Mouse (Mus musculus): Measurements from ENCODE around the gene Psmc5.

Gene Psmc5

GRCm38 (mm10) chr11:106269060-106269431 lies 13.1 kb downstream of the Psmc5 start:
- no peak for DNase-seq (ENCODE audit: low spot score in 2 of 2)

GRCm38 (mm10) chr11:106271131-106271793 lies 15.3 kb downstream of the Psmc5 start:
- DNase-seq (ENCODE audit: low spot score in 2 of 2): no peak

- no peak for DNase-seq (ENCODE audit: low spot score in 2 of 2)
Measured at GRCm38 (mm10) chr11:106271794-106272643, 16.1 kb downstream of the Psmc5 start.

GRCm38 (mm10) chr11:106272644-106273310 lies 16.8 kb downstream of the Psmc5 start, which contains the start of gene Smarcd2:
TSS of gene Smarcd2 (minus strand) at chr11:106272972.
- DNase-seq (ENCODE audit: low spot score in 2 of 2): peak; percentile 99

GRCm38 (mm10) chr11:106273311-106273684 lies 17.3 kb downstream of the Psmc5 start:
- DNase-seq (ENCODE audit: low spot score in 2 of 2): no peak

- no peak for DNase-seq (ENCODE audit: low spot score in 2 of 2)
Measured at GRCm38 (mm10) chr11:106273811-106274210, 17.9 kb downstream of the Psmc5 start.

- DNase-seq (ENCODE audit: low spot score in 2 of 2): no peak
Measured at GRCm38 (mm10) chr11:106274374-106274773, 18.4 kb downstream of the Psmc5 start.

GRCm38 (mm10) chr11:106274971-106275411 lies 19.0 kb downstream of the Psmc5 start:
- no peak for DNase-seq (ENCODE audit: low spot score in 2 of 2)

- peak; percentile 96 to 97 for DNase-seq (ENCODE audit: low spot score in 2 of 2)
Measured at GRCm38 (mm10) chr11:106276454-106276853, 20.5 kb downstream of the Psmc5 start, which contains the start of gene Tcam1. TSS of gene Tcam1 (plus strand) at chr11:106276672.

- no peak for DNase-seq (ENCODE audit: low spot score in 2 of 2)
Measured at GRCm38 (mm10) chr11:106282452-106282851, 26.5 kb downstream of the Psmc5 start.

GRCm38 (mm10) chr11:106283371-106283770 lies 27.4 kb downstream of the Psmc5 start:
- DNase-seq (ENCODE audit: low spot score in 2 of 2): no peak

GRCm38 (mm10) chr11:106284126-106284525 lies 28.2 kb downstream of the Psmc5 start:
- no peak for DNase-seq (ENCODE audit: low spot score in 2 of 2)

GRCm38 (mm10) chr11:106286206-106286605 lies 30.3 kb downstream of the Psmc5 start:
- no peak for DNase-seq (ENCODE audit: low spot score in 2 of 2)

- DNase-seq (ENCODE audit: low spot score in 2 of 2): no peak
Measured at GRCm38 (mm10) chr11:106286987-106287386, 31.0 kb downstream of the Psmc5 start.

- no peak for DNase-seq (ENCODE audit: low spot score in 2 of 2)
Measured at GRCm38 (mm10) chr11:106289369-106289768, 33.4 kb downstream of the Psmc5 start.

GRCm38 (mm10) chr11:106290376-106290775 lies 34.4 kb downstream of the Psmc5 start:
- no peak for DNase-seq (ENCODE audit: low spot score in 2 of 2)

GRCm38 (mm10) chr11:106291861-106292260 lies 35.9 kb downstream of the Psmc5 start:
- DNase-seq (ENCODE audit: low spot score in 2 of 2): no peak

GRCm38 (mm10) chr11:106301765-106302164 lies 45.8 kb downstream of the Psmc5 start, which contains the start of gene Gh:
TSS of gene Gh (minus strand) at chr11:106301865.
- no peak for DNase-seq (ENCODE audit: low spot score in 2 of 2)

GRCm38 (mm10) chr11:106302634-106303033 lies 46.7 kb downstream of the Psmc5 start:
- DNase-seq (ENCODE audit: low spot score in 2 of 2): peak; percentile 28 to 50

- DNase-seq (ENCODE audit: low spot score in 2 of 2): no peak
Measured at GRCm38 (mm10) chr11:106305348-106306064, 49.6 kb downstream of the Psmc5 start.

GRCm38 (mm10) chr11:106306065-106306385 lies 50.1 kb downstream of the Psmc5 start:
- no peak for DNase-seq (ENCODE audit: low spot score in 2 of 2)

- no peak for DNase-seq (ENCODE audit: low spot score in 2 of 2)
Measured at GRCm38 (mm10) chr11:106306758-106307157, 50.8 kb downstream of the Psmc5 start.
